Mouse (Mus musculus) cortical plate, adult 2 months (tissue): ENCODE measurements around the gene Tubgcp3.
A peak's percentile ranks its signal among the peaks of the same experiment; 100 is the strongest.

ENCODE experiments used
- CTCF ChIP-seq: fragments of 200-500 bp; IDR thresholded peaks from 2 replicates; pipeline ENCODE4 v1.5.1; 2011; ENCODE audit warnings: mild to moderate bottlenecking, control low read depth, low read length; ENCODE audit not compliant: insufficient read depth; ENCODE audit errors: extremely low read depth
- POLR2A ChIP-seq: fragments of 200-500 bp; IDR thresholded peaks from 2 replicates; pipeline ENCODE4 v1.6.1; 2011; ENCODE audit warnings: mild to moderate bottlenecking, low read length, control low read depth; ENCODE audit not compliant: insufficient read depth; ENCODE audit errors: extremely low read depth

DNA sequence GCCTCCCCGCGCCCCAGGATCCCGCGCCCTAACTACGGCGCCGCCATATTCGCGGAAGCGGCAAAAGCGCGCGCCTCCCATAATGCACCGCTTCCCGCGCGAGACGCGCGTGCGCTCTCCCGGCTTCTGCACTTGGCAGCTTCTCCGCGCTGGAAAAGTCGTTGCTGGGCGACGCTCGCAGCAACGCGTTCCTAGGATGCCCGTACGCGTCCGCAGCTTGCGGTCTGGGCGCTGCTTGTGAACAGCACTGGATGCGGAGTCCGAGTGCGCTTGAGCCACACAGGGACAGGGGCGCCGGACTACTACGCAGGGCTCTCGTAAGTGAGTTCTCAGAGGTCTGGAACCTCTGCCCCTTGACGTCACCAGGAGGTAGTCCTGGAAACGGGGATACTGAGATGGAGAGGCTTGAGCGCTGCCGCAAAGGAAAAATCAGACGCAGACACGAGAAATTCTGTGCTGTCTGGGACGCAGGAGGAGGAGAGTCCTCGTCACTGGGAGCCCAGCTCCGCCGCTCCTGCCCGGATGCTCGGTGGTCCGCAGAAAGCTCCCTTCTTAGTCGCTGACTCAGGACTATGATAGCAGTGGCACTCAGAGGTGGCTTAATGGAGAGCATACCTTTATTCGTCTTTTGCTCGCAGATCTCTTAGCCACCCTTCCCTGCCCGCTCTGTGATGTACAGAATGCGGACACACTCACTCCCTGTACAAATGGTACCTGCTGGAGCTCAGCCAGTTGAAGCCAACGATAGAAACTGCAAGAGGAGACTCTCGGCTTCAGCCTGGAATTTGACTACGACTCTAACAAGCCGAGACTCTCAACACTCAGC, at the start of gene Tubgcp3:
- TF ChIP-seq CTCF (no peak), POLR2A (peak; percentile 80)
